Mouse (Mus musculus) spleen, adult 2 months (tissue): ENCODE measurements around the gene Trim31. TPM values are rescaled to one million over a fixed set of nuclear protein-coding genes. Genes with fewer than 3 reads are reported as not detected.

Experiments used
- DNase-seq, 2 experiments: peaks; one replicate each; pipeline versions ENCODE4 v3.0.0 to v3.0.0-alpha.2; 2012 to 2021; ENCODE audit warnings: low spot score in 2 of 2, low read depth in 1 of 2
- H3K27ac ChIP-seq: fragments of 200-500 bp; 2 replicates; pipeline ENCODE4 v1.5.1; 2012; ENCODE audit warnings: low read length, inconsistent platforms; ENCODE audit not compliant: insufficient read depth
- H3K27me3 ChIP-seq: fragments of 200-500 bp; 2 replicates; pipeline ENCODE4 v1.6.1; 2012; ENCODE audit warnings: mild to moderate bottlenecking, moderate library complexity, low read length, inconsistent platforms; ENCODE audit not compliant: control insufficient read depth, insufficient read depth
- H3K36me3 ChIP-seq: fragments of 200-500 bp; 2 replicates; pipeline ENCODE4 v1.6.1; 2012; ENCODE audit warnings: mild to moderate bottlenecking, low read length, inconsistent platforms; ENCODE audit not compliant: control insufficient read depth, insufficient read depth
- H3K4me1 ChIP-seq: fragments of 200-500 bp; 2 replicates; pipeline ENCODE4 v1.6.1; 2011; ENCODE audit warnings: inconsistent platforms; ENCODE audit not compliant: control insufficient read depth, insufficient read depth, insufficient read length
- H3K4me3 ChIP-seq: fragments of 200-500 bp; 2 replicates; pipeline ENCODE4 v1.5.1; 2011; ENCODE audit warnings: mild to moderate bottlenecking, inconsistent platforms; ENCODE audit not compliant: insufficient read depth, insufficient read length; ENCODE audit errors: extremely low read depth
- CTCF ChIP-seq: fragments of 200-500 bp; IDR thresholded peaks from 2 replicates; pipeline ENCODE4 v1.5.1; 2011; ENCODE audit warnings: mild to moderate bottlenecking, inconsistent platforms; ENCODE audit not compliant: insufficient read depth, insufficient read length, insufficient replicate concordance; ENCODE audit errors: extremely low read depth
- POLR2A ChIP-seq: fragments of 200-500 bp; IDR thresholded peaks from 2 replicates; pipeline ENCODE4 v1.6.1; 2011; ENCODE audit warnings: low read depth, low read length, inconsistent platforms
- WGBS: fragments of 180-500 bp; shearing (Covaris S2); methylation state at CpG from one replicate; pipeline ENCODE4 v1.1.7; 2018; 5-methylcytosine and 5-hydroxymethylcytosine counted together
- polyA plus RNA-seq: library from polyadenylated mRNA; depleted of rRNA; stranded (reverse); fragments of >200 nt; gene quantifications from 2 replicates; pipeline ENCODE4 v1.2.3, GENCODE M21; 2012; rRNA removed

Gene Trim31
- polyA plus RNA-seq, 1 experiment, result not detected

GRCm38 (mm10) chr17:36950981-36951947 lies 53.3 kb downstream of the Trim31 start, which contains the start of gene Ppp1r11:
Gene Ppp1r11, minus strand, starts transcription at chr17:36951741.
- peak within 1 kb of the TSS; percentile 70 for H3K27ac ChIP-seq
- H3K4me1 ChIP-seq, result peaks cover 3% of the 10 kb centered on the region; the same call in 1 of the 2 replicates
- TF ChIP-seq POLR2A (peak; percentile 75), CTCF (no peak)
- H3K27me3 ChIP-seq, result no peaks in the 10 kb centered on the region; the same call in 1 of the 2 replicates
- peak; percentile 93 to 98 for DNase-seq
- peak within 1 kb of the TSS; percentile 58 for H3K4me3 ChIP-seq
- peaks cover 13% of the 10 kb centered on the region for H3K36me3 ChIP-seq
- WGBS, result 1% methylated on average over 36 of the region's 36 CpGs

GRCm38 (mm10) chr17:36952631-36953030 lies 54.7 kb downstream of the Trim31 start:
- H3K4me1 ChIP-seq, result peaks cover 3% of the 10 kb centered on the region; the same call in 1 of the 2 replicates
- no peak for DNase-seq
- H3K4me3 ChIP-seq, result no peak overlapping the region
- no peaks in the 10 kb centered on the region for H3K27me3 ChIP-seq
- 91% methylated on average over 2 of the region's 2 CpGs for WGBS
- peaks cover 13% of the 10 kb centered on the region for H3K36me3 ChIP-seq
- no peak overlapping the region for H3K27ac ChIP-seq
- TF ChIP-seq POLR2A (no peak), CTCF (no peak)

- WGBS, result 87% methylated on average over 1 of the region's 1 CpGs
- Histone ChIP-seq H3K4me3 (no peak overlapping the region), H3K27me3 (no peaks in the 10 kb centered on the region), H3K36me3 (peaks cover 13% of the 10 kb centered on the region), H3K4me1 (peaks cover 3% of the 10 kb centered on the region; the same call in 1 of the 2 replicates), H3K27ac (no peak overlapping the region)
- DNase-seq, result no peak
- no peak for TF ChIP-seq CTCF
- TF ChIP-seq POLR2A, result no peak
Observed at GRCm38 (mm10) chr17:36953062-36953461, 55.1 kb downstream of the Trim31 start.

DNA sequence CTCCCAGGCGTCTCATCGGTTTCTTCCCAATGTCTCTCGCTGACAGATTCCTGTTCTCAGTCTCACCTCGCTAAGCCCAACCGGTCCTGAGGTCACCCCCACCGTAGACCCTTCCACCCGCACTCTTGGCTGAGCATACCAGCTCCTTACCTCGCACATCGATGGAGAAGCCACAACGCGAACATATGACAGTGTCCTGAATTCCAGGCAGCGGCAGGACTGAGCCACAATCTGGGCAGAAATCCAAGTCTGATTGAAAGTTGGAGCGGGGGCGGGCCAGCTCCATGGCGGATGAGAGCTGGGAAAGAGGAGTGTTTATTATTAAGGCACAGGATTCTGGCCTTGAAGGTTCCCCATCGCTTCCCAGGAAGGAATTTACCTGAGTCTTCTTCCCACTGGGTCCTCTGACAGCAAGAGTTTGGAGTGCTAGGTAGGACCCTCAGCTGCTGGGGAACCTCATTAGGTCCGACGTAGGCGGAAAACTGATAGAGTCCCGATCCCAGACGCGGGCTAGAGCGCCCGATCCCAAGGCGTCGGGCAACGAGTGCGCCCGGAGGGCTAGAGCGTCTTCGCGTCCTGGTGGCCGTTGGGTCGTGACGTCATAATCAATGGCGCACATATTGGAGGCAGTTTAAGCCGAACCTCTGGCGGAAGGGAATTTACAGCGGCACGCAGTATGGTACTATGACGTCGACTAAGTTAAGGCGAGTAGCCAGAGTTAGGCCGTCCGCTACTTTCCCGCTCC lies 60.3 kb downstream of the Trim31 start, which contains the start of the genes Znrd1 and Znrd1as:
Gene Znrd1 (minus strand): TSS at position 561 of the 745 bp plus-strand sequence.
Gene Znrd1as (plus strand): TSS at position 594 of the 745 bp plus-strand sequence.
- peaks cover 8% of the 10 kb centered on the region for H3K4me1 ChIP-seq
- WGBS, result 2% methylated on average over 46 of the region's 46 CpGs
- H3K27me3 ChIP-seq, result no peaks in the 10 kb centered on the region
- H3K4me3 ChIP-seq, result peak within 1 kb of the TSS; percentile 86
- 0 out of 2 replicates have a peak, but pooled peaks cover 1% of the 10 kb centered on the region for H3K36me3 ChIP-seq
- peak; percentile 82 to 85 for DNase-seq
- TF ChIP-seq POLR2A, result no peak; the same call in 1 of the 2 replicates
- TF ChIP-seq CTCF, result no peak
- peak within 1 kb of the TSS; percentile 59 for H3K27ac ChIP-seq

- no peak for DNase-seq
- Histone ChIP-seq H3K36me3 (0 out of 2 replicates have a peak, but pooled peaks cover 1% of the 10 kb centered on the region), H3K27me3 (no peaks in the 10 kb centered on the region), H3K27ac (no peak overlapping the region), H3K4me1 (peaks cover 8% of the 10 kb centered on the region), H3K4me3 (peak overlapping the region; percentile 86)
- TF ChIP-seq CTCF, result no peak
- TF ChIP-seq POLR2A, result no peak
- 27% methylated on average over 12 of the region's 12 CpGs for WGBS
Observed at GRCm38 (mm10) chr17:36958884-36959283, 61.0 kb downstream of the Trim31 start.

Other genes with a start within 250 kb of the Trim31 start
- not detected in 2 replicates for gene H2-M1, start 225.9 kb upstream of the Trim31 start, polyA plus RNA-seq
- gene H2-M10.5, start 125.2 kb upstream of the Trim31 start, polyA plus RNA-seq, result not detected in 2 replicates
- gene H2-M10.6, start 85.9 kb upstream of the Trim31 start, polyA plus RNA-seq, result not detected in 2 replicates
- 50.6 and 55.6 TPM in 2 replicates for gene Trim26, start 61.0 kb upstream of the Trim31 start, polyA plus RNA-seq
- 0.04 and 0.05 TPM in 2 replicates for gene Trim15, start 30.9 kb upstream of the Trim31 start, polyA plus RNA-seq
- gene Trim10, start 28.5 kb upstream of the Trim31 start, polyA plus RNA-seq, result 16.8 and 37.0 TPM in 2 replicates
- 0.19 TPM in 1 of 2 replicates, not detected in the other for gene Trim40, start 8.0 kb upstream of the Trim31 start, polyA plus RNA-seq
- 0.20 and 0.23 TPM in 2 replicates for gene Rnf39, start 44.8 kb downstream of the Trim31 start, polyA plus RNA-seq
- 36.3 and 36.9 TPM in 2 replicates for gene Ppp1r11, start 53.6 kb downstream of the Trim31 start, polyA plus RNA-seq
- 19.0 and 23.5 TPM in 2 replicates for gene Znrd1, start 60.4 kb downstream of the Trim31 start, polyA plus RNA-seq
- 0.31 and 0.57 TPM in 2 replicates for gene Znrd1as, start 60.5 kb downstream of the Trim31 start, polyA plus RNA-seq
- not detected in 2 replicates for gene 2410137M14Rik, start 83.1 kb downstream of the Trim31 start, polyA plus RNA-seq
- gene H2-M5, start 91.4 kb downstream of the Trim31 start, polyA plus RNA-seq, result 0.28 and 0.48 TPM in 2 replicates
- 0.62 and 0.75 TPM in 2 replicates for gene Zfp57, start 103.0 kb downstream of the Trim31 start, polyA plus RNA-seq
- gene Mog, start 125.3 kb downstream of the Trim31 start, polyA plus RNA-seq, result not detected in 2 replicates
- 28.7 and 29.7 TPM in 2 replicates for gene Gabbr1, start 147.8 kb downstream of the Trim31 start, polyA plus RNA-seq
- 0.14 TPM in 1 of 2 replicates, not detected in the other for gene Olfr90, start 190.4 kb downstream of the Trim31 start, polyA plus RNA-seq
- not detected in 2 replicates for gene Olfr91, start 200.2 kb downstream of the Trim31 start, polyA plus RNA-seq
- gene Olfr92, start 222.0 kb downstream of the Trim31 start, polyA plus RNA-seq, result not detected in 2 replicates